Mouse (Mus musculus) megakaryocyte progenitor cell, adult 5-6 weeks (primary cell): ENCODE results near the gene 1700067P10Rik. TPM values are rescaled to one million over a fixed set of nuclear protein-coding genes. Genes with fewer than 3 reads are reported as not detected.

ENCODE experiments used
- ATAC-seq: replicated peaks from 2 replicates; pipeline ENCODE4 v1.8.0; 2016; ENCODE audit warnings: mild to moderate bottlenecking, moderate TSS enrichment, inconsistent platforms; ENCODE audit not compliant: poor library complexity
- total RNA-seq, 2 experiments: library from RNA; stranded (forward) in 1 of 2; stranded (reverse) in 1 of 2; fragments of 157-497, 149-512 nt in 1 of 2; fragments of 200-1000 nt in 1 of 2; gene quantifications; 2 replicates each; pipeline versions ENCODE4 v1.2.3 to v1.2.4; 2015 to 2017

Gene 1700067P10Rik
- total RNA-seq, 2 experiments from 2014 or later, result not detected

- ATAC-seq, result no peak
Measured at GRCm38 (mm10) chr17:48094820-48095680, 5.9 kb downstream of the 1700067P10Rik start.

- no peak for ATAC-seq
Measured at GRCm38 (mm10) chr17:48095718-48096121, 6.6 kb downstream of the 1700067P10Rik start.

- no peak for ATAC-seq
Measured at GRCm38 (mm10) chr17:48096321-48096720, 7.2 kb downstream of the 1700067P10Rik start.

- peak; percentile 67 for ATAC-seq
Measured at GRCm38 (mm10) chr17:48097011-48097742, 8.1 kb downstream of the 1700067P10Rik start.

GRCm38 (mm10) chr17:48097743-48098527 lies 8.8 kb downstream of the 1700067P10Rik start:
- no peak for ATAC-seq

GRCm38 (mm10) chr17:48098528-48098890 lies 9.4 kb downstream of the 1700067P10Rik start:
- no peak for ATAC-seq

- ATAC-seq, result no peak
Measured at GRCm38 (mm10) chr17:48099312-48099711, 10.2 kb downstream of the 1700067P10Rik start.

GRCm38 (mm10) chr17:48100441-48101417 lies 11.6 kb downstream of the 1700067P10Rik start:
- ATAC-seq, result peak; percentile 93

GRCm38 (mm10) chr17:48107333-48107732 lies 18.2 kb downstream of the 1700067P10Rik start:
- 0 out of 2 replicates have a peak, but pooled peaks have one; percentile 24 for ATAC-seq

GRCm38 (mm10) chr17:48107862-48108261 lies 18.7 kb downstream of the 1700067P10Rik start:
- ATAC-seq, result no peak

- ATAC-seq, result no peak
Measured at GRCm38 (mm10) chr17:48108520-48108919, 19.4 kb downstream of the 1700067P10Rik start.

GRCm38 (mm10) chr17:48110547-48111287 lies 21.6 kb downstream of the 1700067P10Rik start:
- ATAC-seq, result peak; percentile 96

- peak; percentile 96 for ATAC-seq
Measured at GRCm38 (mm10) chr17:48118570-48118969, 29.5 kb downstream of the 1700067P10Rik start.

GRCm38 (mm10) chr17:48119656-48120055 lies 30.5 kb downstream of the 1700067P10Rik start:
- ATAC-seq, result peak; percentile 82

- ATAC-seq, result no peak
Measured at GRCm38 (mm10) chr17:48120456-48120855, 31.3 kb downstream of the 1700067P10Rik start.

- ATAC-seq, result no peak
Measured at GRCm38 (mm10) chr17:48132810-48133209, 43.7 kb downstream of the 1700067P10Rik start.
